Comparison of ENCODE assay signal across 23 mouse cellular contexts in genomic region chr6:86736830-86737229, GRCm38 (mm10). TPM values are rescaled to one million over a fixed set of nuclear protein-coding genes. Genes with fewer than 3 reads are reported as not detected.
DNase-seq lines count a peak whose midpoint lies in the region; ATAC-seq and TF ChIP-seq lines count a peak whose summit lies in the region.
"Had no signal": no experiment of that assay in that cellular context is flagged by ENCODE, and none has a peak within 500 bp of the region (broad histone marks: within the 10 kb centered on the region; RNA-seq: fewer than 3 reads in every experiment).

No protein-coding gene starts in this region.

- intact Hi-C loops in gastrocnemius, postnatal 14 days (cut with DNase I; ENCODE audit: low total_unique reads), result no loop called here

- ATAC-seq in hindbrain, postnatal 0 days, result no peak
- ATAC-seq: CD4-positive, CD25-positive, alpha-beta regulatory T cell, adult 4 months; forebrain, embryonic 13.5 days; inflammation-experienced regulatory T-cells, adult 6 months; intestine, postnatal 0 days had no signal

- DNase-seq in adrenal gland, adult (ENCODE audit: inconsistent age in 2 of 2, low spot score in 1 of 2), result peak; percentile 29 to 74
- DNase-seq in adrenal gland, postnatal 4 days (ENCODE audit: low spot score in 2 of 2), result no peak
- DNase-seq in layer of hippocampus, adult 2 months (ENCODE audit: low spot score in 2 of 2), result no peak
- DNase-seq in layer of hippocampus, adult 9-11 months, result no peak
- peak; percentile 19 for DNase-seq in c-Kit-positive CD71-positive TER-119-positive erythroid progenitor cells, embryonic 14.5 days (ENCODE audit: low spot score)
- DNase-seq in hindbrain, postnatal 0 days (ENCODE audit: low spot score), result no peak
- DNase-seq in gastrocnemius, postnatal 14 days, result no peak
- DNase-seq: B cell, adult 2 months; cerebellum, adult 18-20 months; cerebellum, adult 9-11 months; cerebellum, postnatal 36 days; gastrocnemius, postnatal 36 days; heart, adult 2 months; heart, postnatal 36 days; kidney, adult 8-10 months had no signal

- no peak overlapping the region for H3K4me3 ChIP-seq in layer of hippocampus, adult 2 months
- H3K4me3 ChIP-seq in hindbrain, postnatal 0 days (ENCODE audit: low read length), result no peak overlapping the region
- H3K4me3 ChIP-seq: forebrain, embryonic 13.5 days; heart, adult 2 months; heart, embryonic 12.5 days; hindbrain, embryonic 15.5 days had no signal

- no peak overlapping the region for H3K4me2 ChIP-seq in hindbrain, postnatal 0 days (ENCODE audit: low read depth, low read length)
- H3K4me2 ChIP-seq: forebrain, embryonic 13.5 days; heart, embryonic 12.5 days; hindbrain, embryonic 15.5 days had no signal

- H3K36me3 ChIP-seq in hindbrain, postnatal 0 days (ENCODE audit: insufficient read depth, low read length), result no peaks in the 10 kb centered on the region
- H3K36me3 ChIP-seq: hindbrain, embryonic 15.5 days had no signal

- H3K4me1 ChIP-seq in hindbrain, postnatal 0 days (ENCODE audit: insufficient read depth, low read length), result peaks cover 4% of the 10 kb centered on the region

- no peaks in the 10 kb centered on the region for H3K9me3 ChIP-seq in hindbrain, postnatal 0 days (ENCODE audit: low read length)
- H3K9me3 ChIP-seq: forebrain, embryonic 13.5 days; G1E; heart, embryonic 12.5 days; hindbrain, embryonic 15.5 days had no signal

- no peak for TF ChIP-seq CTCF in layer of hippocampus, adult 2 months (conservative IDR thresholded peaks at IDR 0.05)
- TF ChIP-seq CTCF in hindbrain, postnatal 0 days (IDR thresholded peaks at IDR 0.05; ENCODE audit: low read depth), result no peak

- peak overlapping the region; percentile 49 for H3K27ac ChIP-seq in layer of hippocampus, adult 2 months
- no peak overlapping the region for H3K27ac ChIP-seq in hindbrain, postnatal 0 days
- H3K27ac ChIP-seq: forebrain, embryonic 13.5 days; heart, adult 2 months; hindbrain, embryonic 15.5 days had no signal

- H3K9ac ChIP-seq in hindbrain, postnatal 0 days (replicated peaks; ENCODE audit: low read length), result no peak overlapping the region
- H3K9ac ChIP-seq: forebrain, embryonic 13.5 days; forebrain, postnatal 0 days; heart, embryonic 12.5 days; hindbrain, embryonic 15.5 days had no signal

- H3K27me3 ChIP-seq in hindbrain, postnatal 0 days (ENCODE audit: insufficient read depth, low read length), result no peaks in the 10 kb centered on the region
- H3K27me3 ChIP-seq: forebrain, embryonic 13.5 days; heart, embryonic 12.5 days; hindbrain, embryonic 15.5 days had no signal

- 81% methylated on average over 6 of the region's 6 CpGs for WGBS in hindbrain, postnatal 0 days

RNA-seq across cellular contexts. Expression of gene Gmcl1, which starts 3.6 kb away (rescaled TPM):
- total RNA-seq in adrenal gland, postnatal 4 days (2021), result 10 to 100 TPM; 17.9 to 22.4 TPM
- total RNA-seq in layer of hippocampus, adult 2 months (2021), result 10 to 100 TPM; 28.3 to 31.5 TPM
- 15.9 and 23.5 TPM in 2 replicates for total RNA-seq in hindbrain, postnatal 0 days (2014; rRNA removed)
- 25.8 and 26.9 TPM in 2 replicates for polyA plus RNA-seq in hindbrain, postnatal 0 days (2015; fragmentation: Nextera tagmentation; extraction: Ambion mirVana)
- 1 to 10 TPM; 3.4 to 3.8 TPM for total RNA-seq in gastrocnemius, postnatal 14 days (2021)

RNA-seq across cellular contexts. Expression of gene Snrnp27, which starts 52.5 kb away (rescaled TPM):
- 10 to 100 TPM; 65.1 to 71.2 TPM for total RNA-seq in adrenal gland, postnatal 4 days (2021)
- 10 to 100 TPM; 60.6 to 60.8 TPM for total RNA-seq in layer of hippocampus, adult 2 months (2021)
- total RNA-seq in hindbrain, postnatal 0 days (2014; rRNA removed), result 12.7 and 21.6 TPM in 2 replicates
- polyA plus RNA-seq in hindbrain, postnatal 0 days (2015; fragmentation: Nextera tagmentation; extraction: Ambion mirVana), result 107 and 114 TPM in 2 replicates
- 10 to 100 TPM; 67.5 to 78.2 TPM for total RNA-seq in gastrocnemius, postnatal 14 days (2021)

RNA-seq across cellular contexts. Expression of gene Anxa4, which starts 56.6 kb away (rescaled TPM):
- 10 to 100 TPM; 48.3 to 62.2 TPM for total RNA-seq in adrenal gland, postnatal 4 days (2021)
- 1 to 10 TPM; 4.6 to 4.8 TPM for total RNA-seq in layer of hippocampus, adult 2 months (2021)
- 2.1 and 4.2 TPM in 2 replicates for total RNA-seq in hindbrain, postnatal 0 days (2014; rRNA removed)
- polyA plus RNA-seq in hindbrain, postnatal 0 days (2015; fragmentation: Nextera tagmentation; extraction: Ambion mirVana), result 6.4 and 6.8 TPM in 2 replicates
- total RNA-seq in gastrocnemius, postnatal 14 days (2021), result 10 to 100 TPM; 20.4 to 23.1 TPM

Comparison
In these comparisons a context has a peak if more than half of its experiments do, and no peak if none do; other contexts are left out.
1. DNase-seq: peak in adrenal gland, adult (2 of 2) and c-Kit-positive CD71-positive TER-119-positive erythroid progenitor cells, embryonic 14.5 days (single experiment); none in adrenal gland, postnatal 4 days (0 of 2), layer of hippocampus, adult 2 months (0 of 2), layer of hippocampus, adult 9-11 months (single experiment), hindbrain, postnatal 0 days (single experiment) and gastrocnemius, postnatal 14 days (single experiment).